Mouse (Mus musculus): ENCODE results near the gene Dok3. TPM values are rescaled to one million over a fixed set of nuclear protein-coding genes. Genes with fewer than 3 reads are reported as not detected.

Gene Dok3
- total RNA-seq, 4 experiments from 2014 or later = 3.7 to 6.3 (median 5.2) TPM

GRCm38 (mm10) chr13:55507877-55508276 lies 21.2 kb downstream of the Dok3 start:
- DNase-seq (ENCODE audit: low spot score in 2 of 2) = no peak

DNA sequence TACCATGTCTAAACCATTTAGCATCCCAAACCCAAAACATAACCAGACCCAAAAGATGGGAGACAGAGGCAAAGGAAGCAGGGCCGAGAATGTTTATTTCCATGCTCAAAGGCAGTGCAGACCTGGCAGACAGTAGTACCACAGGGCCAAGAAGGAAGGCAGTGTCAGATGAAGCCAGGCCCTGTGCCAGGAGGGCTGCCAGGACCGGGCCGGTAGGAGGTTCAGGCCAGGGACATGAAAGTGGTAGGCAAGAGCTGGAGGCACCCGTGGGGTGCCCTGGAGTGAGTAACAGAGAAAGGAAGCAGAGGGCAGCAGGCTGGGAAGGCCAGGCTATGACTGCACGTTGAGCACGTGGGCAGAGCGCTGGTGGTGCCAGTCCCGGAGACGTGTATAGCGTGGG lies 22.4 kb downstream of the Dok3 start:
- DNase-seq (ENCODE audit: low spot score in 2 of 2) = no peak

DNA sequence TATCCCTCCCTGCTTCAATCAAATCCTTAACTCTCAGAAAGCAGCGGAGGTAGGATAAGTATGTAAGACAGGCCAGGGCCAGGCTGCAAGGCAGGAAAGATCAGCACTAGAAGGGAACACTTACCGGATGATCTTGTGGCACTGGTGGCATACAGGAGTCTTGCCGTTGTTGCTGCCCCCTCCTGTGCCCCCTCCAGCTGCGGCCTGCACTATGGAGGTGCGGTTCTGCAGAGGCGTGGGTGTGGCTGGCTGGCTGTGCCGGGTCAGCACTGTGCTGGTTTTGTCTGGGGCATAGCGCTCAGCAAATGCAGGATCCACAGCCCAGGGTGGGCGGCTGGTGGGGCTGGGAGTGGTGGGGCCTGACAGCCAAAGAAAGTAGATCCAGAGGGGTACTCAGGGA lies 23.3 kb downstream of the Dok3 start:
- no peak for DNase-seq (ENCODE audit: low spot score in 2 of 2)

- no peak for DNase-seq (ENCODE audit: low spot score in 2 of 2)
Observed at GRCm38 (mm10) chr13:55504390-55504789, 24.7 kb downstream of the Dok3 start.

GRCm38 (mm10) chr13:55502405-55502804 lies 26.7 kb downstream of the Dok3 start:
- DNase-seq (ENCODE audit: low spot score in 2 of 2) = no peak

DNA sequence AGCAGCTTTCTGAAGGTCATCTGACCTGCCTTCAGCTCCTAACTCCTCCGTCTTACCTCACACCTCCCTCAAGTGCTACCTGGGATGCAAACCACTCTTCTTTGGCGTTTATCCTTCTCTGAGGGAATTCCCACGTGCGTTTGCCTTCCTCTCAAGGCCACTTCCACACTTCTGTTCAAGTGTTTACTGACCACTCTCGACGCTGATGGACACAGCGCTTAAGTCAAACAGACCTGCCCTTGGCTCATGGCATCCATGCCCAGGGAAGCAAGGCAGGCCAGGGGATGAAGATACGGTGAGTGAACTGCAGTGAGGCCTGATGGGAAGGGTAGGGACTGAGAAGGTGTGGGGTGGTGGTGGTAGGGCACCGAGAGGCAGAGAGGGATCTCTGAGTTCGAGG lies 28.5 kb downstream of the Dok3 start:
- DNase-seq (ENCODE audit: low spot score in 2 of 2) = no peak

- DNase-seq (ENCODE audit: low spot score in 2 of 2) = no peak
Observed at GRCm38 (mm10) chr13:55498906-55499305, 30.2 kb downstream of the Dok3 start.

GRCm38 (mm10) chr13:55496661-55497060 lies 32.4 kb downstream of the Dok3 start:
- no peak for DNase-seq (ENCODE audit: low spot score in 2 of 2)

DNA sequence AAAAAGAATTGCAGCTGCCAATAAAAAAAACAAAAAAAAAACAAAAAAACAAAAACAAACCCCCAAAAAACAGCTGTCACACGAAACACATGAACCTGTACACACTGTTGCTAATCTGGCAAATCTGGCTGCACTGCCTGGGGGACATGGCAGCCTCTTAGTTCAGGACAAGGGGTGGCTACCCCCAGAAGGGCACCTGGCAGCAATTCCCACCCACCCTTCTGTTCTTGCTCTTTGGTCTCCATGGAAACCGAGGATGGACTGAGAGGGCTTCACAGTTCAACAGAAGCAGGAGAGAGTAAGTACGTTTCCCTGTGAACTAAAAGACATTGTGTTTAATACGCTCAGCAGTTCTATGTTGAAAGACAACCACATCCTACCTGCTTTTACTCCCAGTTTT lies 33.4 kb downstream of the Dok3 start:
- no peak for DNase-seq (ENCODE audit: low spot score in 2 of 2)

GRCm38 (mm10) chr13:55494883-55495621 lies 34.0 kb downstream of the Dok3 start:
- DNase-seq (ENCODE audit: low spot score in 2 of 2) = no peak

DNA sequence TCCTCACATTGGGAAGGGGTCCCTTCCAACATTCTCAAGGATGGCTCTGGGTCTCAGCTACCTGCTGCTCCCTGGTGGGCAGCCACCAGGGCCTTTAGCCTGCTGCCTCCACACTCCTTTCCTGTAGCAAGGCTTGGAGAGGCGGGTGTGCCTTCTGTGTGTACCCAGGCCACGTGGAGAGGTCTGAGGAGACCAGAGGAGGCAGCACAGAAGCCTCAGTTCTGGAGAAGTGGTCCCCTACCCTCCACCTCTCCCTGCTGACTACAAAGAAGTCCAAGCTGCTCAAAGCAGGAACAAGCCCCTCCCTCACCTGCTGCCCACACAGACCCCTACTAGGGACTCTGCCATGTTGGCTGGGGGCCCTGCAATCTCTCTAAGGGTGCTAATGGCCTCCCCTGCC lies 34.8 kb downstream of the Dok3 start:
- DNase-seq (ENCODE audit: low spot score in 2 of 2) = no peak

- DNase-seq (ENCODE audit: low spot score in 2 of 2) = no peak
Observed at GRCm38 (mm10) chr13:55487578-55488498, 41.3 kb downstream of the Dok3 start, which contains the start of gene Dbn1. TSS of gene Dbn1 (minus strand) at chr13:55488111.

GRCm38 (mm10) chr13:55486916-55487577 lies 42.0 kb downstream of the Dok3 start:
- no peak for DNase-seq (ENCODE audit: low spot score in 2 of 2)

- DNase-seq (ENCODE audit: low spot score in 2 of 2) = no peak
Observed at GRCm38 (mm10) chr13:55486029-55486794, 42.9 kb downstream of the Dok3 start.

DNA sequence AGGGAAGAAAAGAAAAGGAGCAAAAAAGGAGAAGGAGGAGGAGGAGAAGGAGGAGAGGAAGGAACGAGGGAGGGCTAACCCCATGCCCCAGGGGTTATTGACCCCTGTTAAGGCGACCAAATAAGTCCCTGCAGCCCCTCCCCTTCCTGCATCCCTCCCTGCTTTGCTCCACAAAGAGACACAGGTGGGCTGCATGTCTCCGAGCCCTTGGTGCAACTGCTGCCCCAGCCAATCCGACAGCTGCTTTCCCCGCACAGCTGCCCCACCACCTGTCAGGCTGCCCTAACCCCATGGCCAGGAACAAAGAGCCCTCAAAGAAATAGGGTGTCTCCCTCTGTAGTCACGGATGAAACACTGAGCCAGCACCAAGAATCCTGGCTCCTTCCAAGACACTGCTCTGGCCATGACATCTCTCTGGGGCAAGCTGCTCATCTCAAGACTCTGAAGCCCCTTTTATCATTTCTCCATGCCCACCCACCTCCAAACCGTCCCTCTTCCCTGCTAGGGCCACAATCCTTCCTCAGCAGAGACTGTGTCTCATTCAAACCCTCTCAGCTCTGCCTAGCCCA lies 44.5 kb downstream of the Dok3 start:
- DNase-seq (ENCODE audit: low spot score in 2 of 2) = no peak

DNA sequence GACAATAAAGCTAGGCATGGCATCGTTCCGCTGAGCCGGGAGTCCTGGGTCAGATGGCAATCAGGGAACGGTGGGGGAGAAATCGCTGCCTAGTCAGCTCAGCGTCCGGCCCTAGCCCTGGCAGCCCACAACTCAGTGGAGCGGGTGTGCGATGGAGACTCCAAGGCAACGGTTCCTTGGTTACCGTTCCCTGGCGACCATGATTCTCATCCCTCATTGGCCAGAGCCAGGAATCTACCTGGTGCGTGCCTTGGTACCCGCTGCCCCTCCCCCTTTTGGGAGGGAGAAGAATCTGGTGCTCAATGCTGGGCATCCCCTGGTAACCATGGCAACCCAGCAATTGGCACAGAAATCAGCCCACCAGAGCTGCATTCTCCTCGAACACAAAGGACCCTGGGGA lies 45.5 kb downstream of the Dok3 start:
- DNase-seq (ENCODE audit: low spot score in 2 of 2) = peak; percentile 69 to 97

DNA sequence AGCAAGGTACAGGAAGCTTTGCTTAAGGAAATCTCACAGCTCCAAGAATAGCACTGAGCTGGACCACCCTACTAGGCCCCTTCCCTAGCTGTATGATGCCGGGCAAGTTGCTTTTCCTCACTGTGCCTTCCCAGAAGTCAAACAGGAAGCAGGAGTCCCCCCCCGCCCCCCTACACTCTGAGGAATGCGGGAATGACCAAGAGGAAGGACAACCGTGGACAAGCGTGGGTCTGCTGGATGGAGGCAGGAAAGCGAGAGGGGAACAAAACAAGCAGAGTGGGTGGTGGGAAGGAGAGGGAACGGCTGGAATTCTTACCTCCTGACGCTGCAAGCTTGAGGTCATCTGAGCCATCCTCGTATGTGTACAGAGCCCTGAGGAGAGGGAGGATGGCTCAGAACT lies 46.0 kb downstream of the Dok3 start:
- DNase-seq (ENCODE audit: low spot score in 2 of 2) = no peak

DNA sequence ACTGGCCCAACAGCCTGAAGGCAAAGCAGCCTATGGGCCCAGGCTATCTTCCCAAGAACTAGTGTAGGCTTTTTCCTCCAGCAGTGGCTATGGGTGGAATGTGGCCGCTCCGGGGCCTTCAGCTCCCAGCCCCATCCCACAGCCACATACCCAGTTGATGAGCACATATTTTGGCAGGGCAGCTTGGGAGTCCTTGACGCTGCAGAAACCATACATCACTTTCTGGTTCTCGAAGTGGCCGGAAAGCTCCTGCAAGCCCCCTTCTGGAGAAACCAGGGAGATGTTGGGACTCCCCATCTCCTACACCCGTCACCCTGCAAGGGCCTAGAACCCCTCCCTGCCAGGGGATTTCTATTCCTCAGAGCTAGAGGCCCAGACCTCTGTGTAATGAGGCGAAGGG lies 46.6 kb downstream of the Dok3 start:
- DNase-seq (ENCODE audit: low spot score in 2 of 2) = no peak

DNA sequence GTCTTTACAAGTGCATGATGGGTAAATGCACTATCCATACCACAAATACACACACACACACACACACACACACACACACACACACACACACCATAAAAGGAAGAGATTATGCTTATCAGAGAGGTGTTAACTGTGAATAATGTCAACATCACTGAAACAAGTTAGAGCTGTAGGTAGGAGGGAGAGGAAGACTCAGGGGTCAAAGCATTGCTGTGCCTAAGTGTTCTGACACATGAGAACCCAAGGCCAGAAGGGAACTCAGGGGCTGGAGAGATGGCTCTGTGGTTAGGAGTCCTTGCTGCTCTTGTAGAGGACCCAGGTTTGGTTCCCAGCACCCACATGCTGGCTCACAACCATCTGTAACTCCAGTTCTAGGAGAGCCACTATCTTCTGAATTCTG lies 49.2 kb downstream of the Dok3 start:
- DNase-seq (ENCODE audit: low spot score in 2 of 2) = no peak

DNA sequence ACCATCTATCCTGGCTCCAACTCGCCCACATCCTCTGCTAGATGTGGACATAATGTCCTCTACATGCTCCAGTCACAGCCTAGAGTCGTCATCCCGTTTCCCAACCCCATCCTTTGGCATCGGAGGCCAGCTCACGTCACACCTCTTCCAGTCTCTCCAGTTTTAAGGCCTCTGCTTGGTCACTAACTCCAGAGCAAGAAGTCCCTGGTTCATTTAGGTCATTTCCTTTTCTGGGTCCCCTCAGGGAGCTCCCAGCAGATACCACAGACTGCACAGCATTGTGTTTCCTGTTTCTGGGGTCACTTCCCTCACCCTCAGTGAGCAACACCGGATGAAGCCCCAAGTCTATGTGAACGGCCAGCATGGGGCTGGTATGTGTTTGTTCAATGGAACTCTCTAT lies 50.1 kb downstream of the Dok3 start:
- no peak for DNase-seq (ENCODE audit: low spot score in 2 of 2)

- DNase-seq (ENCODE audit: low spot score in 2 of 2) = no peak
Observed at GRCm38 (mm10) chr13:55478036-55478435, 51.1 kb downstream of the Dok3 start.

All from left cerebral cortex, adult 8-10 months (tissue).